Mouse (Mus musculus) Muller cell, postnatal 12 days (primary cell): ENCODE data around the gene Uck2.

Experiments used
- DNase-seq: peaks from one replicate; pipeline ENCODE4 v3.0.0-alpha.2; 2015; ENCODE audit errors: inconsistent ontology term

Uck2 gene

DNA sequence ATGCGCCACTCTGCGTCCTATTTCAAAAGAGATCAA lies at the start of gene Uck2:
Gene Uck2 (minus strand): TSS at position 1 of the 36 bp plus-strand sequence.
- DNase-seq: no peak

DNA sequence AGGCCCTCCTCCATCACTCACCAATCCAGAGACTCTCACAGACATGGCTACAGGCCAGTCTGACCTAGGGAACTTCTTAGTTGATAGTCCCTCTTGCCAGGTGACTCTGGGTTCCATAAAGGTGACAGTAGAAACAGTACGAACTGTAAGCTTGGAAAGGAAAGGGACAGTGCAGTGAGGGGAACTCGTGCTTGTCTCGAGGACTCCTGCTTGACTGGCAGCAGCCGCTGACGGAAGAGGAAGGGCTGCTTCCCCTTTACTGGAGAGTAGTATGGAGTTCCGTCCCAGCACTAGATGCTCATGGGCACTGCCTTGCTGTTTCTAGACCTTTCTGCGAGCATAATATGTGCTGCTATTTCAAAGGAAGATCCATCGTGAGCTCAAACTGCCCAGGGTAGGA lies 46.0 kb upstream of the Uck2 start:
- no peak for DNase-seq

DNA sequence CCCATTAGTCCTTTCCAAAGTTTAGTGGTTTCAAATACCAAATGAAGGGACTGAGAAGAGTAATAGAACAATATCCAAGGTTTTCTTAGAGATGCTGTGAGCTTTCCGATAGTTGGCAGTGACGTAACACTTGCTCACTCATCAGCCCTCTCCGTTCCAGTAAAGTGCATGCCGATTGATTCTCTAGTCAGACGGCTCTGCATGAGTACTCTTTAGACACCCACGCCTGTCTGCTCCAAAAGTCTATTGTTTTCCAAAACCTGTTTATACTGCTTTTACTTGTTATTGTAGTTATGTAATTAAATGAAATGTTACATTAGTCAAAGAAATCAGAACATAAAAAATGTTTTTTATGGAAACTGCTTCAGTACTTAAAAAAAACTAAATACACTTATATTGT lies 43.7 kb upstream of the Uck2 start:
- no peak for DNase-seq

DNA sequence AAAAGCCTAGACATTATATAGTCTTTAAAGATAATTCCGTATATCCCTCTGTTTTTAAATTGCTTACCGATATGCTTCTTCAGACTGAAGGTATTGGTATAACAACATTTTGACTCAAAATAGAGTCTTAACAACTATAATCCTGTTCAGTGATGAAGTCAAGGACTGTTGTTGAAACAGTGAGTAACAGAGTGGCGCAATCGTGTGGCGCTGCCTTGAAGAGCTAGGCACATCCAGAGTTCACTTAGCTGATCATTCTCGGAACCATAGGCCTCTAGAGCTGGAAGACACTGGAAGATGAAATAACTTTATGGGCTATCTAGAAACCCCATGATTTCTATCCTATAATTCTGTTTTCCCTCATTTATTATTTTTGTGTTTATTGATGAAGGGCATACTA lies 36.6 kb upstream of the Uck2 start:
- DNase-seq: no peak

DNA sequence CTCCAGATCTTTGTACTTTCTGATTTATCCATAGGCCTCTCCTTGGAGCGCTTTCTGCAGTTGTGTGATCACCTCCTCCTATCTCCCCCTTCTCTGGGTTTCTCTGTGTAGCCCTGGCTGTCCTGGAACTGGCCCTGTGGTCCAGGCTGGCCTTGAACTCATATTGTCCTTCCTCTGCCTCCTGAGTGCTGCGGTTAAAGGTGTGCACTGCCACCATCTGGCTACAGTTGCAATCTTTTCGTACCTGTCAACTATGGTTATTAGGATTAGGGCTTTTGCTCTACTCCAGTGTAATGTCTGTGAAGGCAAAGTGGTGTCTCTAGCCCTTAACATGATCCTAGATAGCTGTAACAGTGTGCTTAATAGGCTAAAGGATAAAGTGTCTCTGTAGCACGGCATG lies 28.1 kb upstream of the Uck2 start:
- no peak for DNase-seq

DNA sequence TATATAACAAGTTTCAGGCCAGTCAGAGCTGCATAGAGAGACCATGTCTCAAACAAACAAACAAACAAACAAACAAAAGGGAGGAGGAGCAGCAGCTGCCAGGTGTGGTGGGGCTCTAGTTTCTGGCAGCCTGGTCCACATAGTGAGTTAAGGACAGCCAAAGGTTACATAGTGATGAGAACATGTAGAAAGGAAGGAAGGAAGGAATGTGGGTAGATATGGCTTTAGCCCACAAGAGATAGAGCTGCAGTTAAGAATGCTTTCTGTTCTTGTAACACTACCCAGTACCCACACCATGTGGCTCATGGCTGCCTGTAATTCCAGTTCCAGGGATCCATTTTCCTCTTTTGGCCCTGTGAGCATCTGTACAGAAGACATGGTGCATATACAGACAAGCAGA lies 27.2 kb upstream of the Uck2 start:
- DNase-seq: no peak

DNA sequence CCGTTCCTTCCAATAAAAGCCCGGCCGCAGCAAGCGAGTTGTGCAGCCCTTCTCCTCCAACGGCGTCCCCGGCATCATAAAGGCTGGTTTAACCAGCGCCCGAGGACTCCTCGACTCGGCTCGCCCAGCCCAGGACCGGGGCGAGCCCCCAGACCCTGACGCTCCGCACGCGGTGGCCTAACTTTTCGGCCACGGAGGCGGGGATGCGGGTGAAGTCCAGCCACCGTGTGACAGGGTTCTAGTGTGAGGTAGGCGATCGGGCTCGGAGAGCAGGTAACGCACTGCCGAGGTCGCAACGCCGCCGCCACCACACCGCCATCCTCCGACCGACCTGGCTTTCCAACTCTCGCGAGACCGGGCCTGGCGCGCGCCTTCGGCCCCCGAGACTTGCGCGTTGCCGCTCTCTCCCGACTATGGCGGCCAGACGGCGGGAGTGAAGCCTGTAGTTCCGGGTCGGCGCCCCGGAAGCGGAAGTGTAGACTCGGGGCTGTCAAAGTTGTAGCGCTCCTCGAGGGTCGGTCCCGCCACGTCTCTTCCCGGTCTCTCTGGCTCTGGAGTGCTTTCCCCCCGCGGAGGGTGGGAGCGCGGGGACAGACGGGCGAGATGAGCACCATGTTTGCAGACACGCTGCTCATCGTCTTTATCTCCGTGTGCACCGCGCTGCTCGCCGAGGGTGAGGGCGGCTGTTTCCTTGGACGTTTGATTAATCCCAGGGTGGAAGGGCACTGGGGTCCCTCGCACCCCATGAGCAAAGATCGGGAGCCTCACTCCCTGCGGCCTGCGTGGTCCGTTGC lies 23.3 kb upstream of the Uck2 start, which contains the start of gene Tmco1:
Gene Tmco1 (plus strand): TSS at position 118 of the 794 bp plus-strand sequence.
- DNase-seq: peak; percentile 98

DNA sequence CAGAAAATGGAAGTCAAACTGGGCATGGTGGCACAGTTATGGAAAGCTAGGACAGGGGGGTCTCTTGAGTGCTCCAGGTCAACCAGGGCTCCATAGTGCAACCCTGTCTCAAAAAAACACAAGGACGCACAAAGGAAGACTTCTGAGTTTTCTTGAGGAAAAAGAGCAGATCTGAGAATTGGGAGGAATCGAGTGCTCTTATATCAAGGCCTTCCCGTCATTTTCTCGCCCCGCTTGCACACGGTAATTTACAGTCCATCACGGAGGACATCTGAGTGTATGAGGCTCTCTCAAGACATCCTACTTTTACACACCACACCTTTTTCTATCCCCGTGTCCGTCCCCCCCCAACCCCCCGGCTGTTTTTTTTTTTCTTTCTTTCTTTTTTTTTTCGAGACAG lies 22.6 kb upstream of the Uck2 start:
- DNase-seq: no peak

DNA sequence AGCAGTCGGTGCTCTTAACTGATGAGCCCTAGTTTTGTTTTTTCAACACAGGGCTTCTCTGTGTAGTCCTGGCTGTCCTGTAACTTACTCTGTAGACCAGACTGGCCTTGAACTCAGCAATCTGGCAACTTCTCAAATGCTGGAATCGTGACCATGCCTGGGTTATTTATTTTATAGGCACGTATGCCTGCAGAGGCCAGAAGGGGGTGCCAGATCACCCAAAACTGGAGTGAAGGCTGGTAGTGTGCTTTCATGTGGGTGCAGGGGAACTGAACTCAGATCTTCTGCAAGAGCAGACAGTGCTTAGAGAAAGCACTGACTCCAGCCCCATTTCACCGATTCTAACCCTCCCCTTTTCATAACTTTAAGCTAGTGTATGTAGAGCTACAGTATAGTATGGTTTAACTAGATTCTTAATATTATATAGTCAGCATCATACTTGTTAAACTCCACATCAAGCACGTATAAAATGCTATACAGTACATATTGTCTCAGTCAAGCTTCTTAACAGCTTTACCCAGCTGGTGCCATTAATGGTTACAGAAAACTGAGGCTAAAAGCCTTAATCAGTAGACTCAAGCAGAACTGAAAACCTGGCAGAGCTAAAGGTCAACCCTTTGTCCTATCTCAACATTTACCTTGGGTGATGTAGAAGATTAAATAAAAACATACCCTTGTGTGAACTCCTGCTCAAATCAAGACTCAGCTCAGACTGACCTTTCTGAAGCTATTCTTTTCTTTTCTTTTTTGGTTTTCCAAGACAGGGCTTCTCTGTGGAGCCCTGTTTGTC lies 21.5 kb upstream of the Uck2 start:
- DNase-seq: no peak

DNA sequence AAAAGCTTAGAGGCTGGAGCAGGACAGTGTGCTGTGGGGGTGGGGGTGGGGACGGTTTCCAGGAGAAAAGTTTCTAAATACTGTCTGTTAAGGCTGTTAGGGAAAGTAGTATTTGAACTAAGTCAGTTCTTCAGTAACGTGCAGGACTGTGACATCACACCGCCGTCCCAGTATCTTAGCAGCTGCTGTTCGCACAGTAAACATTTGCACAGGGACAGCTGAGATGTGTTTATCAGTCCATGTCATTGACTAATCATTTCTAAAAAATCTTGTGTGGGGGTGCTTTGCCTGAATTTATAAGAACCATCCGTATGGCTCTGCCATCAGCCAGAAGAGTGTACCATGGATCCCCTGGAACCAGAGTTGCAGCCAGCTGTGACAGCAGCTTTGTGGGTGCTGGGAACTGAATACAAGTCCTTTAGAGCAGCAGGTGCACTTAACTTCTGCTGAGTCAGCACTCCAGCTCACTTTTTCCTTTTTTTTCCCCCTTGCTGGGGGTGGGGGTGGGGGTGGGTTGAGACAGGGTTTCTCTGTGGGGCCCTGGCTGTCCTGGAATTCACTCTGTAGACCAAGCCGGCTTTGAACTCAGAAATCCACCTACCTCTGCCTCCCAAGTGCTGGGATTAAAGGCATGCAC lies 20.5 kb upstream of the Uck2 start:
- DNase-seq: no peak

DNA sequence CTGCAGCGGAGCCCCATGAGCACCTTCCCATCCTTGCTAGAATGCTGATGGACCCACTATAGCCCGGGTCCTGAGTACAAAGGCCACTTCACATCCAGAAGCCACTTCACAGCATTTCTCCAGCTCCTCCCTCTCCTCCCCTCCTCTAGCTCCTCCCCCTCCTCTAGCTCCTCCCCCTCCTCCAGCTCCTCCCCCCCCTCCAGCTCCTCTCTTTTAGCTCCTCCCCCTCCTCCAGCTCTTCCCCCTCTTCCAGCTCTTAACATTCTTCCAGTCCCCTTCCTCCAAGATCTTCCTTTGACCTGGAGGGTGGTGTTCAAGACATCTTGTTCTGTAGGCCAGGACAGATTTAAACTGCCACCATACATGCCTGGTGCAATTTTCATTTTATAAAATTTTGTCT lies 15.0 kb upstream of the Uck2 start:
- DNase-seq: no peak

DNA sequence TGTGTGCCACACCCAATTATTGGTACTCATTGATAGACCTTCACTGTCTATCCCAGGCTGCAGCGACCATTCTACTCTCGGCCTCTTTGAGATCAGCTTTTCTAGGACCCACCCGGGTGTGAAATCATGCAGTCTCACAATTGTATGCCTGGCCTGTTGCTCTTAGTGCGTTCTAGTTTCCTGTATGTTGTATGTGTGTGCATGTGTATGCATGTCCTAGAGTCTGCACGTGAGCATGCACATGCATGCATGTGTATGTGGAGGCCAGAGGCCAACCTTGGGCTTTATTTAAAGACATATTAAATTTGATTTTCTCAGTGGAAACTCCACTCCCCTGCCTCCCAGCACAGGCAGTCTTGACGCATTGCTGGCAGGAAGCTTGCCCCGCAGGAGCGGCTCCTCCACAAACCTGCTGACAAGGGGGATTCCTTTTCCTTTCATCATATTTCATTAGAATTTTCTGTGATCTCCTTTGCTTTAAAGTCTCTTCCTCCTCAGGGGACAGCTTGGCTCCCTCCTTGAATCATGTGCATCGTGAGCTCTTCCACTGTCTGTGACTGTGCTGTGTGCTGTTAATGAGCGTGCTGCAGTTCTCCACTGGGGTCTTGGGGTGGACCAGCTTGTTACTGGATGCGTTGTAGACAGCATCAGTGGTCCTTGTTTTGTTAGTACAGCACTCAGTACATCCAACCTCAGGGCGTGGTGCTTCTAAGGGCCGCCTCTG lies 10.7 kb upstream of the Uck2 start:
- DNase-seq: no peak

DNA sequence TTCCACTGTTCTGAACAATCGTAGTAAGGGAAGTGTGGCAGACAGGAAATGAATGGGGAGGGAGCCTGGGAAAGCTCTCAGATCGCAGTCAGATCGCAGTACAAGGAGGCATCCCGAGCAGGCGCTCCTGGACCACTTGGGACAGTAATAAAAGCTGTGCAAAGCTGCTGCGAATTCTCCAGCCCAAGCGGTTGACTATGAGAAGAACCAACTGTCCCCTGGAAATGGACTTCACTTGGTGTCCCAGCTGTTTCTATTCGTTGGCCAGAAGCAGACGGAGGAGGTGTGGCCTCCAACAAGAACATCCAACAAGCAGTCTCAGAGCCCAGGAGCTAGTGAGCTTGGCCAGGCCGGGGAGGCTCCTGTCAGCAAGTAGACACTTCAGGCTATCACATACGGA lies 7.3 kb upstream of the Uck2 start:
- DNase-seq: no peak

DNA sequence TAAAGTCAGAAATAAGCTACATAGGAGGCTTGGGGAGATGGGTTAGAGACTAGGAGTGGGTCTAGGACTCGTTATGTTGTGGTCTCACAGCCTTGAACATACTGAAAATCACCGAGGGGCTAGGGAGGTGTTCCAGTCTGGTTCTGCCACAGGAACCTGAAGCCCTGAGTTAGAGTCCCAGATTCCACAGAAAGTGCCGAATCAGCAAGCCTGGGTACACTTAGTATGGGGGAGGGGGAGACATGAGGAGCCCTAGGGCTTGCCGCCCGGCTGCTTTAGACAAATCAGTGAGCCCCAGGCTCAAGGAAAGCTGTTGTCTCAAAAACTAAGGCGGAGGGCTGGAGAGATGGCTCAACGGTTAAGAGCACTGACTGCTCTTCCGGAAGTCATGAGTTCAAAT lies 6.5 kb upstream of the Uck2 start:
- DNase-seq: no peak

DNA sequence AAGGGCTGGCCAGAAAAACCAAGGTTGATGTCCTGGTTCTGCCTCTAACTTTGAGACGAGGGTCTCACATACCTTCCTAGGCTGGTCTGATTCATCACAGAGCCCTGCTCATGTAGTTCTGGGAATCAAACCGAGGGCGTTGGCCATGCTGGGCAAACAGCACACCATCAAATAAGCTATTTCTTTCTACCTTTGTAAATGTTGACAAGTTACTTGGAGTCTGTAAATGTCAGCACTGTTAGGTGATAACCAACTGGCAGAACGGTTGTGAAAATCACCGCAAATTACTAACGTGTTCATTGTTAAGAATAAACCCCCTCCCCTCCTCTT lies 5.1 kb upstream of the Uck2 start:
- DNase-seq: no peak

DNA sequence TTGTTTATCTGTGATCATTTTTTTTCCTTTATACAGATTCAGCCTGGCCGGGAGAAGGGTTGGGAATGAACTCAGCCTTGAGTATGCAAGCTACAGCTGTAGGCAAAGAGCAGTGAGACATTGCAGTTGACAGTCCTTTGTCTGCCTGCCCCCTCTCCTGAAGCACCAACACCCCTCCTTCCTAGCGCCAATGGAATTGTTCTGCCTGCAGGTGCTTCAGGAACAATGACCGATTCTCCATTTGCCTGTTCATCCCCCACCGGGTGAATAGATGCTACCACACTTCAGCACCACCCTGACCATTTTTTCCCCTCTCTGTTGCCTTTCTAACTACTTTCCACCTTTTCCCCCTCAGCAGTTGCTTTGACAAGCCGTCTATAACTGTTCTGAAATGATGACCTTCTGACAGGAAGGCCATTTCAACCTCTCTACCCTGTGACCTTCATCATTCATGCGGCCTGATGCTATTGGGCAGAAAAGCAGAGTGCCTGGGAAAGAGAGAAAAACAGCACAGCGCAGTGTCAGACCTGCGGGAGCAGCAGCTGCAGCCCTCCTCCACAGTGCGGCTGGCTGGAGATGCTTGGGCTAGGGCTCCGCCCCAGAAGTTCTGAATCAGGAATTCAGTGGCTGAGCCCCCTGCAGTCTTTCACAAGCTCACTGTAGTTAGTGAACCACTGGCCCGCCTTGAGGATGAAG lies 4.6 kb upstream of the Uck2 start:
- peak; percentile 52 for DNase-seq

DNA sequence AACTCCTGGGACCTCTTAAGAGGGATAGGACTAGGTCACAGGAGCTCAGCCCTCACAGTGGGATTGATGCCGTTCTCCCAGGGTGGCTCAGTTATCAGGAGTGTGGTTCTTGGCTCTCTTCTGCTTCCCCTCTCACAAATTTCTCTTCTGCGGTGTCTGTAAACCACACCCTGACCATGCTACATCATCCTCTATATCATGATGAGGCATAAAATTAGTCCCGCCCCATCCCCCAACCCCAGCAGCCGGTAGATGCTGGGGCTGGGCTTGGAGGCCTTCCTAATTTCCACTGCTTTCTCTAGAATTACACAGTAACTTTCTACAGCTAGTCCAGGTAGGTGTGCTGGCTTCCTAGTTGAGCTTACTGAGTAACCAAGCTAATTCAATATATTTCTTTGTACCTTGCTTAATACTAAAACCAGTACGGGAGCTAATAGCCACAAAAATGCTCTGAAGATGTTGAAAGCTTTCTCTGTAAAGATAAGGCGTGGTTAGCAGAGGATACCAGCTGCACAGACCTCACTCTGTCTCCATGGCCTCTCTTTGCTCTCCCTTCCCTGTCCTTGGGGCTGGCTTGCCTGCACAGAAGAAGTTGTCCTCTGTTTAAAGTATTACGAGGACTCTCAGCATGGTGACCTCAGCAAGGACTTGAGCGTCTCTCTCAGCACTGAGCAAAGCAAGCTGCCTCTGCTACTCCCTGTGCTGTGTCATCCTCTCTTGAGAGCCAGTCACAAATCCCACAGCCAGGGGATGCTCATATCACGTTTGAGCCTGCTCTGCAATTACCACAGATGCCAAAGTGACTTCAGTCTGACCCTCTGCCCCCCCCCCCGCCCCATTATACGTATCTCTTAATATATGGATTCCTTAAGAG lies 3.8 kb upstream of the Uck2 start:
- no peak for DNase-seq

DNA sequence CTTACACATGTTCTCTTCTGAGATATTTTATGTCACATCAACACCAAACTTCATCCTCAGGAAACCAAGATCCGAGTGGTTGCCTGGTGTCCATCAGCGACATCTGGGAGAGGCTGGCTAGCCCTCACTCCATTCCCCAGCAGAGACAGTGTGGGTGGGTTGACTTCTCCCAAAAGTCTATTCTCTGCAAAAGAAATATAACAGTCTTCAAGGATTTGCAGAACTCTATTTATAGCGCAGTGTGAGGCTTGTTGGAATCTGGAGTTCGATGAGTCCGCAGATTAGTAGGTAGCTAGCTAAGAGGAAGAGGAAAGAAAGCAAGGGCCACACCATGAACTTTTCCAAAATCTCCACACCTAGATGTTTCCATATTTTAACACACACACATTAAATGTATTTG lies 2.0 kb upstream of the Uck2 start:
- no peak for DNase-seq

DNA sequence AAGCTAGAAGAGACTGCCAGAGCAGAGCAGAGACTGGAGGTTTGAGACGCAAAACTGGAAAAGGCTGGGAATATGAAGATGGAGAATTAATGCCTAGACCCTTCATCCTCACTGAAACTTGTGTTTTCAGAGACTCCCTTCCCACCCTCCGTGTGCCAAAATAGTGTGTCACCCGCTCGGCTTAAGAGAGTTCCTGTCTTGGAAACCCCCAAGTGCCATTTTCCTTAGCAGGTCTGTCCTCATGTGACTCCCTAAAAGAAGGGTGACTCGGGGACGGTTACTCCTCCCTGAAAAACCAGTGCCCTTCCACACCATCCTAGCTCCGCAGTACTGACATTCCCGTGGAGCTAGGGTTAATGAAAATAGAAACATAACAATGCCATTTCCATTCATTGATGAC lies 236 bp upstream of the Uck2 start:
- DNase-seq: no peak

DNA sequence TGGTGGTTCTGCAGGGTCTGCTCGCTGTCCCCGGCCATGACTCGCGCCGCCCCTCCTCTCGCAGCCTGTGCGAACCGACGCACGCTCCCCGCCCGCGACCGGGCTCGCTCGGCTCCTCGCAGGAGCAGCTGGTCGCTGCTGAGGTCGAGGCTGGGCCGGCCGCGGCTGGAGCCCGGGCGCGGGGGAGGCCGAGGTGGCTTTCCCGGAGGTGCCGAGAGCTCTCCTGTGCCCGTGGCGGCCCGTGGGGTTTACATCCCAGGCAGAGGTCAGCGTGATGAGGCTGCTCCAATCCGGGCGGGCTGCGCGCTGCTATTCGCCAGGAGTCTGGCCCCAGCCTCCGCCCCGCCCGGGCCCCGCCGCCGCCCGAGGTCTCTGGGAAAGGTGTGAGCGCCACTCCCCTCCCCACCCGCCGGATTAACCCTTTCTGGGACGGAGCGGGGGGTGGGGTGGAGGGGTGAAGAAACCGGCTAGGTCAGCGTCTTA lies 242 bp downstream of the Uck2 start:
- peak; percentile 95 for DNase-seq

DNA sequence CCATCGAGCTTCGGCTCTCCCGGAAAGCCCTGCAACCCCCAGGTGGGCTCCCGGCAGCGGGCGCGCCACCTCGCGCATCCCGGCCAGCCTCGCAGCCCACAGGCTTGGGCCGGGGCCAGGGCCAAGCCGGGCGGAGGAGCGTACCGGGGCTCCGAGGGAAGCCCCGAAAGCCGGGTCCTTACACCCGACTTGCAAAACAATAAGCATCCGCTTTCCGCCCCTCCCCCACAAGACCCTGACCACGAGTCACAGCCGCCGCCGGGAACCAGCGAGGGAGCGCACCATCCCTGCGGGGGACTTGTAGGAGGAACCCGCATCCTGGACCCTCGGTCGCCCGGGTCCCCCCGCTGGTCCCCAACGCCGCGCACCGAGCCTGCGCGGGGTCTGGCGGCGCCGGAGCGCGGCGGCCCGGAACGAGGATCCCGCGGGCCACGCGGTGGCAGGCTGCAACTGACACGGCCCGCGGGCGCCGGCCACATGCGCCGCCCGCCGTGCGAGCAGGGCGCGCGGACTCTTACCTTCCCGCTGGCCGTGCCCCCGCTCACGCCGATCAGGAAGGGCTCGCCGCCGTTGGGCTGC lies 773 bp downstream of the Uck2 start:
- peak; percentile 71 for DNase-seq
